Mouse (Mus musculus) limb, embryonic 14.5 days (tissue): ENCODE measurements around the gene Ccnb1. TPM values are rescaled to one million over a fixed set of nuclear protein-coding genes. Genes with fewer than 3 reads are reported as not detected.

Experiments
- ATAC-seq: fragments of 200-750 bp; cut with Nextera tagmentation; 2 replicates; pipeline ENCODE4 v1.8.0; 2017; ENCODE audit warnings: low read depth, moderate number of reproducible peaks, moderate TSS enrichment; ENCODE audit not compliant: low FRiP score
- DNase-seq: peaks from one replicate; pipeline ENCODE4 v3.0.0-alpha.2; 2015; ENCODE audit warnings: low spot score
- H3K27ac ChIP-seq: fragments of 300-500 bp; sonication (generic); replicated peaks from 2 replicates; pipeline ENCODE4 v1.5.1; 2014; ENCODE audit warnings: low read depth, mild to moderate bottlenecking, low read length, moderate library complexity, mixed read lengths
- H3K27me3 ChIP-seq: fragments of 300-500 bp; sonication (generic); 2 replicates; pipeline ENCODE4 v1.6.1; 2014; ENCODE audit warnings: low read length, mixed read lengths; ENCODE audit not compliant: control insufficient read depth, insufficient read depth
- H3K36me3 ChIP-seq: fragments of 300-500 bp; sonication (generic); 2 replicates; pipeline ENCODE4 v1.6.1; 2014; ENCODE audit warnings: mild to moderate bottlenecking, low read length, moderate library complexity, mixed read lengths; ENCODE audit not compliant: control insufficient read depth, insufficient read depth
- H3K4me1 ChIP-seq: fragments of 300-500 bp; sonication (generic); 2 replicates; pipeline ENCODE4 v1.6.1; 2014; ENCODE audit warnings: antibody characterized with exemption, low read length, mixed read lengths; ENCODE audit not compliant: control insufficient read depth, insufficient read depth
- H3K4me2 ChIP-seq: fragments of 300-500 bp; sonication (generic); replicated peaks from 2 replicates; pipeline ENCODE4 v1.6.1; 2014; ENCODE audit warnings: low read depth, mild to moderate bottlenecking, low read length, moderate library complexity; ENCODE audit not compliant: severe bottlenecking
- H3K4me3 ChIP-seq: fragments of 300-500 bp; sonication (generic); replicated peaks from 2 replicates; pipeline ENCODE4 v1.5.1; 2014; ENCODE audit warnings: low read length
- H3K9ac ChIP-seq: fragments of 300-500 bp; sonication (generic); 2 replicates; pipeline ENCODE4 v1.6.1; 2014; ENCODE audit warnings: mild to moderate bottlenecking, low read depth, low read length, moderate library complexity; ENCODE audit not compliant: severe bottlenecking
- H3K9me3 ChIP-seq: fragments of 300-500 bp; sonication (generic); 2 replicates; pipeline ENCODE4 v1.6.1; 2016; ENCODE audit warnings: low read length; ENCODE audit not compliant: control insufficient read depth
- POLR2A ChIP-seq: fragments of 200-500 bp; IDR thresholded peaks from 2 replicates; pipeline ENCODE4 v1.8.0; 2012; ENCODE audit warnings: inconsistent platforms, mild to moderate bottlenecking, moderate library complexity, borderline replicate concordance; ENCODE audit not compliant: insufficient read depth, insufficient read length; ENCODE audit errors: extremely low read depth
- WGBS: fragments of 180-500 bp; shearing (Covaris S2); extraction: QIAGEN DNeasy Blood & Tissue Kit; methylation state at CpG from one replicate; pipeline ENCODE4 v1.1.7; 2014; 5-methylcytosine and 5-hydroxymethylcytosine counted together
- polyA plus RNA-seq, 2 experiments: library from polyadenylated mRNA; depleted of rRNA in 1 of 2; stranded (reverse) in 1 of 2; unstranded in 1 of 2; fragments of >200 nt; fragmentation: Nextera tagmentation in 1 of 2; extraction: Ambion mirVana in 1 of 2; gene quantifications; 2 replicates each; pipeline versions ENCODE4 v1.2.1 to v1.2.3; 2012 to 2014

Ccnb1 gene
- polyA plus RNA-seq, 2 experiments = 131 to 193 TPM

GRCm38 (mm10) chr13:100750799-100751198 is 35.6 kb downstream of the Ccnb1 start:
- 75% methylated on average over 5 of the region's 5 CpGs for WGBS
- ATAC-seq = no peak

GRCm38 (mm10) chr13:100748638-100749037 is 37.7 kb downstream of the Ccnb1 start:
- no peak overlapping the region for H3K9ac ChIP-seq
- no peak overlapping the region for H3K4me2 ChIP-seq
- no peaks in the 10 kb centered on the region for H3K27me3 ChIP-seq
- no peaks in the 10 kb centered on the region for H3K9me3 ChIP-seq
- 50% methylated on average over 8 of the region's 8 CpGs for WGBS
- peaks cover 3% of the 10 kb centered on the region; the same call in 1 of the 2 replicates for H3K4me1 ChIP-seq
- H3K36me3 ChIP-seq = no peaks in the 10 kb centered on the region
- TF ChIP-seq POLR2A = no peak
- DNase-seq (no peak), ATAC-seq (no peak)
- no peak overlapping the region for H3K27ac ChIP-seq
- no peak overlapping the region for H3K4me3 ChIP-seq

More at GRCm38 (mm10) chr13:100750799-100751198, 35.6 kb downstream of the Ccnb1 start:
- Histone ChIP-seq H3K36me3 (no peaks in the 10 kb centered on the region), H3K9me3 (no peaks in the 10 kb centered on the region), H3K27me3 (no peaks in the 10 kb centered on the region), H3K4me2 (no peak overlapping the region), H3K9ac (no peak overlapping the region), H3K4me3 (no peak overlapping the region), H3K27ac (no peak overlapping the region), H3K4me1 (no peaks in the 10 kb centered on the region)
- no peak for DNase-seq
- TF ChIP-seq POLR2A = no peak

DNA sequence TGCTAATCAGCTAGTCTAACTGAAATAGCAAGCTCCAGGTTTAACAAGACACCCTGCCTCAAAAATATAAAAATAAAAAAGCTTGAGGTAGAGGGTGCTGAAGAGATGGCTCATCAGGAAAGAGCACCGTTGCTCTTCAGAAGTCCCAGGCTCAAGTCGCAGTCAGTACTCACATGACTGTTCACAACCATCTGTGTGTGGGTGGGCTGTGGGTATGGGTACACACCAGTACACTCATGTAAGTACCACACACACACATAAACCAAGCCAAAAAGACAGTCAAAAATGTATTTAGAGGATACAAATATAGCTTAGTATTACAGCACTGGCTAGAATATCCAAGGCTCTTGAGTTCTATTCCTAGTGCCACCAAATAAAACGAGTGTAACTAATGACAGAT is 40.3 kb downstream of the Ccnb1 start:
- H3K9me3 ChIP-seq = no peaks in the 10 kb centered on the region
- H3K4me2 ChIP-seq = no peak overlapping the region
- TF ChIP-seq POLR2A = no peak
- no peak for ATAC-seq
- H3K9ac ChIP-seq = no peak overlapping the region
- DNase-seq = no peak
- H3K27ac ChIP-seq = no peak overlapping the region
- H3K4me3 ChIP-seq = no peak overlapping the region
- no peaks in the 10 kb centered on the region for H3K36me3 ChIP-seq
- H3K27me3 ChIP-seq = no peaks in the 10 kb centered on the region
- 80% methylated on average over 3 of the region's 3 CpGs for WGBS
- peaks cover 3% of the 10 kb centered on the region; the same call in 1 of the 2 replicates for H3K4me1 ChIP-seq

GRCm38 (mm10) chr13:100744036-100744744 is 42.2 kb downstream of the Ccnb1 start, which contains the start of gene Mrps36:
Mrps36 (minus strand) TSS chr13:100744659.
- Histone ChIP-seq H3K4me1 (peaks cover 3% of the 10 kb centered on the region; the same call in 1 of the 2 replicates), H3K36me3 (no peaks in the 10 kb centered on the region), H3K9me3 (no peaks in the 10 kb centered on the region), H3K27ac (peak within 1 kb of the TSS; percentile 88), H3K4me2 (peak within 1 kb of the TSS; percentile 61), H3K27me3 (no peaks in the 10 kb centered on the region), H3K9ac (peak within 1 kb of the TSS; percentile 80), H3K4me3 (peak within 1 kb of the TSS; percentile 80)
- TF ChIP-seq POLR2A = peak; percentile 69; the same call in 1 of the 2 replicates
- DNase-seq = peak; percentile 94
- peak; percentile 95 for ATAC-seq
- under 1% methylated on average over 48 of the region's 52 CpGs for WGBS

DNA sequence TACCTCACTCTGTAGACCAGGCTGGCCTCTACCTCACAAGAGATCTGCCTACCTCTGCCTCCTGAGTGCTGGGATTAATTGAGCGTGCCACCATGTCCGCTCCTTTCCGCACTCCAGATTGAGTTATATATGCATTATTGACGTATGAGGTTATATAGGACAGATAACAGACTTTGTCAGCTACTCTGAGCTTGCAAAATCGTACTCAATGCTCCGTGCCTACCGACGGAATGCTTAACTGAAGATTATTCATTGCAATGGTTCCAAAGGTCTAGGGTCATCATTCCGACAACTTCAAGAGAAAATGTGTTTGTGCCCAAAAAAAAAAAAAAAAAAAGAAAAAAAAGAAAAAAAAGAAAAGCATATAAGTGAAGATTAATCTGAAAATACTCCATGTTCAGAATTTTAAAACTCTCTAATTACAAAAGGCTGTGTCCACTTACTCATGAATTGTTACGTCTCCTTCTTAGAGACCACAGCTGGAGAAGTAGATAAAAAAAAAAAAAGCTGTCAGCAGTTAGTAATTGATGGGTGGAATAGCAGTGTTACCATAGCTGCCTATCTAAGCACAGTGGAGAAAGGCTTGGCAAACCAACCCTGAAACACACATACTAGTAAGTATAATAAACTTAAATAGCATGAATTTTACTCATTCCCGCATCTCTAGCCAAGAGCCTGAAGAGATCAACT is 42.9 kb downstream of the Ccnb1 start:
- Histone ChIP-seq H3K4me3 (peak overlapping the region; percentile 80), H3K9ac (peak overlapping the region; percentile 80), H3K9me3 (no peaks in the 10 kb centered on the region), H3K27ac (peak overlapping the region; percentile 88), H3K4me2 (peak overlapping the region; percentile 61), H3K36me3 (no peaks in the 10 kb centered on the region), H3K4me1 (peaks cover 3% of the 10 kb centered on the region; the same call in 1 of the 2 replicates), H3K27me3 (no peaks in the 10 kb centered on the region)
- DNase-seq = no peak
- ATAC-seq = peak; percentile 8; the same call in 1 of the 2 replicates
- WGBS = 70% methylated on average over 11 of the region's 11 CpGs
- TF ChIP-seq POLR2A = no peak
